Mouse (Mus musculus): ENCODE measurements at regions not wholly inside any gene's neighbourhood (a gene's known extent, or its start where the extent isn't known, plus 50 kb on each side); places are given as distances from the start of the nearest gene placed in this dataset.
"Not testable (repeated sequence)": the region's sequence is repeated elsewhere in the genome, so short reads cannot be mapped to it uniquely, and the experiment has no call there.

DNA sequence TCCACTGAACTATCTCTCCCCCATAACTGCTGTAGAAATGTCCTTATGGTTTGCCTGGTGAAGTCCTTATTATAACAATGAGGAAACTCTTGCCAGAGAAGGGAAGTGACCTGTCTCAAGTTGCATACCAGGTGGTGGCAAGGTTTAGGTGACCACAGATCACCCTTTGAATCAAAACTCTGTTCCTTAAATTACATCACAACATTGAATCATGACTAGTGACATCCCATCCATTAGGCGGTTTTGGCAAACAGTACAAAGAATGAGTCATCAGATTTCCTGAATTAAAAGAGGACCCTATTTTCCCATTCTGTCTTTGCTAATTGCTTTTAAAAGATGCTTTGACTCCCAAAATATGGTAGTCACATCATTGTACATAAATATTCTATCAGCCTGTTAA is 168.5 kb upstream of the Pgr start:
- H3K27ac ChIP-seq (ENCODE audit: low read depth, low read length): no peak overlapping the region
- H3K4me2 ChIP-seq: no peak overlapping the region
- DNase-seq (ENCODE audit: low spot score) (no peak), ATAC-seq (replicated peaks; ENCODE audit: low FRiP score) (no peak)
- H3K9me3 ChIP-seq (ENCODE audit: control insufficient read depth, low read length): no peaks in the 10 kb centered on the region
- no peaks in the 10 kb centered on the region for H3K36me3 ChIP-seq (ENCODE audit: control insufficient read depth, insufficient read depth, low read length)
- H3K9ac ChIP-seq (ENCODE audit: low read depth, low read length): no peak overlapping the region
- H3K27me3 ChIP-seq (replicated peaks; ENCODE audit: control insufficient read depth, insufficient read depth, low read length): no peaks in the 10 kb centered on the region
- 83% methylated on average over 1 of the region's 1 CpGs for WGBS
- H3K4me1 ChIP-seq (replicated peaks; ENCODE audit: control insufficient read depth, insufficient read depth, low read length): no peaks in the 10 kb centered on the region
- H3K4me3 ChIP-seq (ENCODE audit: low read depth, low read length): no peak overlapping the region

DNA sequence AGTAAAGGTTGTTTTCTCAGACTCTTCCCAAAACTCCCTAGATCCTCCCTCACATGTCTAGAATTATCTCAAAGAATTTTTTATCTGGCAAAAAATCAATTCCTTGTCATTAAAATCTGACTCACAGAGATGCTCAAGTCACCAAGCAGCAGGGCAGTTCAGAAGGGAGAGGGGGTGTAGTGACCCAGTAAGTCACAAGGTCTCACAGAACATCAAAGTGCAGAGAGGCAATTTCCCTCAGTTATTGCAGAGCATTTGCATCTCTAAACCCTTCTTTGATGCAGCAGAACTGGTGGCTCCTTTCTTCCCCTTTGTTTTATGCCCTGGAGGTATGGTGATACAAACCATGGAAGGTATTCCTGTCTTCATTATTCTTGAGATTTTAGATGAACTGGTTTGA is 166.1 kb upstream of the Pgr start:
- Histone ChIP-seq H3K27me3 (replicated peaks; ENCODE audit: control insufficient read depth, insufficient read depth, low read length) (no peaks in the 10 kb centered on the region), H3K9me3 (ENCODE audit: control insufficient read depth, low read length) (no peaks in the 10 kb centered on the region), H3K4me2 (no peak overlapping the region), H3K4me3 (ENCODE audit: low read depth, low read length) (no peak overlapping the region), H3K27ac (ENCODE audit: low read depth, low read length) (no peak overlapping the region), H3K9ac (ENCODE audit: low read depth, low read length) (no peak overlapping the region), H3K36me3 (ENCODE audit: control insufficient read depth, insufficient read depth, low read length) (no peaks in the 10 kb centered on the region), H3K4me1 (replicated peaks; ENCODE audit: control insufficient read depth, insufficient read depth, low read length) (no peaks in the 10 kb centered on the region)
- DNase-seq (ENCODE audit: low spot score): no peak
- no peak for ATAC-seq (replicated peaks; ENCODE audit: low FRiP score)

GRCm38 (mm10) chr9:8740190-8740589 is 159.4 kb upstream of the Pgr start:
- no peak overlapping the region for H3K27ac ChIP-seq (ENCODE audit: low read depth, low read length)
- no peaks in the 10 kb centered on the region for H3K27me3 ChIP-seq (replicated peaks; ENCODE audit: control insufficient read depth, insufficient read depth, low read length)
- no peak overlapping the region for H3K9ac ChIP-seq (ENCODE audit: low read depth, low read length)
- 70% methylated on average over 1 of the region's 1 CpGs for WGBS
- DNase-seq (ENCODE audit: low spot score) (no peak), ATAC-seq (replicated peaks; ENCODE audit: low FRiP score) (no peak)
- H3K36me3 ChIP-seq (ENCODE audit: control insufficient read depth, insufficient read depth, low read length): no peaks in the 10 kb centered on the region
- no peaks in the 10 kb centered on the region for H3K9me3 ChIP-seq (ENCODE audit: control insufficient read depth, low read length)
- no peaks in the 10 kb centered on the region for H3K4me1 ChIP-seq (replicated peaks; ENCODE audit: control insufficient read depth, insufficient read depth, low read length)
- no peak overlapping the region for H3K4me2 ChIP-seq
- H3K4me3 ChIP-seq (ENCODE audit: low read depth, low read length): no peak overlapping the region

GRCm38 (mm10) chr9:8749878-8750277 is 149.8 kb upstream of the Pgr start:
- Histone ChIP-seq H3K9me3 (ENCODE audit: control insufficient read depth, low read length) (no peaks in the 10 kb centered on the region), H3K27ac (ENCODE audit: low read depth, low read length) (no peak overlapping the region), H3K27me3 (replicated peaks; ENCODE audit: control insufficient read depth, insufficient read depth, low read length) (no peaks in the 10 kb centered on the region), H3K36me3 (ENCODE audit: control insufficient read depth, insufficient read depth, low read length) (no peaks in the 10 kb centered on the region), H3K4me1 (replicated peaks; ENCODE audit: control insufficient read depth, insufficient read depth, low read length) (no peaks in the 10 kb centered on the region), H3K4me2 (no peak overlapping the region), H3K4me3 (ENCODE audit: low read depth, low read length) (no peak overlapping the region), H3K9ac (ENCODE audit: low read depth, low read length) (no peak overlapping the region)
- DNase-seq (ENCODE audit: low spot score): no peak
- 75% methylated on average over 2 of the region's 2 CpGs for WGBS
- no peak for ATAC-seq (replicated peaks; ENCODE audit: low FRiP score)

DNA sequence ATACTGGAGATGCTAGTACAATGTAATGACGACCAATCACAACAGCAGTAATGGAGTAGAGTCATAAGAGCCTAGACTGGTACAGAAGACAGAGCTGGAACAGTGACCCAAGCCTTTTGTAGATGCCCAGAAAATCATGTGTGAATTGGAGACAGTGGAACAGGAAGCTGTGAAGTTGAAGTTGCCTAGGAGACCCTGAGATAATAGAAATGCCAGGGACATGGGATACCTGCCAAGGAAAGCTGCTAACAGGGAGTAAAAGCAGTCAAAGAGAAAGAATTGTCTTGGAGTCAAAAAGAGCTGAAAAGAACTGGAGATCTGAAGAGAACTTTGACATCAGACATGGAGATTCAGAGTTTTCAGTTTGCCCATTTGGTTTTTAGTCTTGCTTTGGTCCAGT is 138.8 kb upstream of the Pgr start:
- Histone ChIP-seq H3K4me3 (ENCODE audit: low read depth, low read length) (no peak overlapping the region), H3K36me3 (ENCODE audit: control insufficient read depth, insufficient read depth, low read length) (no peaks in the 10 kb centered on the region), H3K9ac (ENCODE audit: low read depth, low read length) (no peak overlapping the region), H3K4me2 (no peak overlapping the region), H3K9me3 (ENCODE audit: control insufficient read depth, low read length) (no peaks in the 10 kb centered on the region), H3K27ac (ENCODE audit: low read depth, low read length) (no peak overlapping the region), H3K27me3 (replicated peaks; ENCODE audit: control insufficient read depth, insufficient read depth, low read length) (no peaks in the 10 kb centered on the region), H3K4me1 (replicated peaks; ENCODE audit: control insufficient read depth, insufficient read depth, low read length) (no peaks in the 10 kb centered on the region)
- WGBS: 40% methylated on average over 1 of the region's 1 CpGs
- DNase-seq (ENCODE audit: low spot score): no peak
- no peak for ATAC-seq (replicated peaks; ENCODE audit: low FRiP score)

GRCm38 (mm10) chr9:8769398-8769797 is 130.2 kb upstream of the Pgr start:
- ATAC-seq (replicated peaks; ENCODE audit: low FRiP score); H3K4me1 ChIP-seq (replicated peaks; ENCODE audit: control insufficient read depth, insufficient read depth, low read length); H3K27me3 ChIP-seq (replicated peaks; ENCODE audit: control insufficient read depth, insufficient read depth, low read length); H3K9ac ChIP-seq (ENCODE audit: low read depth, low read length); H3K4me2 ChIP-seq; DNase-seq (ENCODE audit: low spot score); H3K36me3 ChIP-seq (ENCODE audit: control insufficient read depth, insufficient read depth, low read length); H3K4me3 ChIP-seq (ENCODE audit: low read depth, low read length); H3K27ac ChIP-seq (ENCODE audit: low read depth, low read length); H3K9me3 ChIP-seq (ENCODE audit: control insufficient read depth, low read length): not testable (repeated sequence)

DNA sequence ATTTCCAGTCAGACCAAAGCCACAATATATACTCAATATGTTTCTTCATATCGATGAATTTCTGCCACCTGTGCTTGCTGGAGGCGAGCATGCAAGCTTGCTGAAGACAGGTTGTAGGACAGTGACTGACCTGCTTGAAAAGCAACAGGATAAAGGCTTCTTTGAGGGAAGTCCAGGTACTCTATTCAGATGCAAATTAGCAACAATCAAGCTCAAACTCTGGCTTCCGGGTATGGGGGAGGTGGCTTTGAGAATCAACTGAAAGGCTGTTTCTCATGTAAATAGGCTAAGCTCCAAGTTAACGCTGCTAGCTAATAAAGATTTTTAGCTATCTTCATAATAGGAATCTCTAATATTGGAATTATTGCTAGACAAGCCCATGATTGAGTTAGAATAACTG is 129.6 kb upstream of the Pgr start:
- DNase-seq (ENCODE audit: low spot score) (no peak), ATAC-seq (replicated peaks; ENCODE audit: low FRiP score) (no peak)
- no peaks in the 10 kb centered on the region for H3K36me3 ChIP-seq (ENCODE audit: control insufficient read depth, insufficient read depth, low read length)
- H3K9ac ChIP-seq (ENCODE audit: low read depth, low read length): no peak overlapping the region
- H3K27me3 ChIP-seq (replicated peaks; ENCODE audit: control insufficient read depth, insufficient read depth, low read length): no peaks in the 10 kb centered on the region
- H3K4me3 ChIP-seq (ENCODE audit: low read depth, low read length): no peak overlapping the region
- H3K4me1 ChIP-seq (replicated peaks; ENCODE audit: control insufficient read depth, insufficient read depth, low read length): no peaks in the 10 kb centered on the region
- H3K27ac ChIP-seq (ENCODE audit: low read depth, low read length): no peak overlapping the region
- H3K4me2 ChIP-seq: no peak overlapping the region
- 64% methylated on average over 4 of the region's 4 CpGs for WGBS
- H3K9me3 ChIP-seq (ENCODE audit: control insufficient read depth, low read length): no peaks in the 10 kb centered on the region

DNA sequence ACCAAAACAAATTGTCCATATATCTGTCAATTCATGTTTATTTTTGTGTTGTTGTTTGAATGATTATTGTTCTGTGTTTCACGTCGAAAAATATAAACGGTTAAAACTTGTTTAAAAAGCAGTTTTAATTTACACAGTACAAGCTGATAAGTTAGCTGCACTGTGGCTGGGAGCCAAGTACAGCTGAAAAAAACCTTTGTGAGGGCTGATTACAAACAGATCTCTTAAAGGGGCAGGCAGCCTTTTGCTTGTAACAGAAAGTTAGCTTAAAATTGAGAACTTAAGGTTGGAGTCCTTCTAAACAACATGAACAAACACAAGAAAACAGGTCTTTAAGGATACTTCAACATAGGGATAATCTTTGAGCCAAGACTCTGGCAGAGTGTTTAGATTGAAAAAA is 118.3 kb upstream of the Pgr start:
- WGBS: 62% methylated on average over 3 of the region's 3 CpGs
- H3K4me1 ChIP-seq (replicated peaks; ENCODE audit: control insufficient read depth, insufficient read depth, low read length); H3K9ac ChIP-seq (ENCODE audit: low read depth, low read length); ATAC-seq (replicated peaks; ENCODE audit: low FRiP score); H3K27me3 ChIP-seq (replicated peaks; ENCODE audit: control insufficient read depth, insufficient read depth, low read length); H3K27ac ChIP-seq (ENCODE audit: low read depth, low read length); H3K4me2 ChIP-seq; H3K4me3 ChIP-seq (ENCODE audit: low read depth, low read length); H3K9me3 ChIP-seq (ENCODE audit: control insufficient read depth, low read length); DNase-seq (ENCODE audit: low spot score); H3K36me3 ChIP-seq (ENCODE audit: control insufficient read depth, insufficient read depth, low read length): not testable (repeated sequence)

DNA sequence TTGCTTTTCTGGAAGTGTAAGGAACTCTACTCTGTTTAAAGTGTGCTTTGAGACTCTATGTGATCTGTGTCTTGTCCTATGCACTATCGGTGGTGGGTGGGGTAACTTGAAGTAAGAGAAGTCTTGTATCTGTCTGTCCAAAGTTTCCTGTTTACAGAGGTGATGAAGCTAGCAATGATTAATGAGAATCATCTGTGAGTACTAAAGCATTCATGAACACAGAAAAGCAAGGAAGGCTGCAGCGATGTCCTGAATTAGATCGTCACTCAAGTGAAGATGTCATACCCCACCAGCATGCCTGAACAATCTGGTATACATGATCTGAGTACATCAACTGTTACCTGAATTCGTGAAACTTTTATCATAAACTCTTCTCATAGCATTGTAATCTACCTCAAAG is 85.4 kb upstream of the Pgr start:
- Histone ChIP-seq H3K4me1 (replicated peaks; ENCODE audit: control insufficient read depth, insufficient read depth, low read length) (no peaks in the 10 kb centered on the region), H3K9me3 (ENCODE audit: control insufficient read depth, low read length) (no peaks in the 10 kb centered on the region), H3K36me3 (ENCODE audit: control insufficient read depth, insufficient read depth, low read length) (no peaks in the 10 kb centered on the region), H3K4me2 (no peak overlapping the region), H3K27me3 (replicated peaks; ENCODE audit: control insufficient read depth, insufficient read depth, low read length) (no peaks in the 10 kb centered on the region), H3K4me3 (ENCODE audit: low read depth, low read length) (no peak overlapping the region), H3K9ac (ENCODE audit: low read depth, low read length) (no peak overlapping the region), H3K27ac (ENCODE audit: low read depth, low read length) (no peak overlapping the region)
- 69% methylated on average over 4 of the region's 4 CpGs for WGBS
- no peak for ATAC-seq (replicated peaks; ENCODE audit: low FRiP score)
- no peak for DNase-seq (ENCODE audit: low spot score)
